Mouse (Mus musculus): Measurements from ENCODE around the gene Clasp1.

Gene Clasp1

GRCm38 (mm10) chr1:118388757-118389453, at the start of gene Clasp1:
Gene Clasp1 (plus strand): TSS chr1:118389058.
- peak; percentile 92 to 93 for DNase-seq (ENCODE audit: low spot score in 2 of 2)

- DNase-seq (ENCODE audit: low spot score in 2 of 2) = no peak
Observed at GRCm38 (mm10) chr1:118343649-118344435, 45.0 kb upstream of the Clasp1 start.

GRCm38 (mm10) chr1:118349922-118350321, 38.9 kb upstream of the Clasp1 start:
- DNase-seq (ENCODE audit: low spot score in 2 of 2) = no peak

- DNase-seq (ENCODE audit: low spot score in 2 of 2) = no peak
Observed at GRCm38 (mm10) chr1:118359071-118359761, 29.6 kb upstream of the Clasp1 start.

GRCm38 (mm10) chr1:118367970-118368369, 20.9 kb upstream of the Clasp1 start:
- no peak for DNase-seq (ENCODE audit: low spot score in 2 of 2)

GRCm38 (mm10) chr1:118368721-118369461, 20.0 kb upstream of the Clasp1 start:
- no peak for DNase-seq (ENCODE audit: low spot score in 2 of 2)

- DNase-seq (ENCODE audit: low spot score in 2 of 2) = no peak
Observed at GRCm38 (mm10) chr1:118377784-118378183, 11.1 kb upstream of the Clasp1 start.

- no peak for DNase-seq (ENCODE audit: low spot score in 2 of 2)
Observed at GRCm38 (mm10) chr1:118380105-118380786, 8.6 kb upstream of the Clasp1 start.

GRCm38 (mm10) chr1:118388127-118388756, 616 bp upstream of the Clasp1 start:
- peak; percentile 57 to 75 for DNase-seq (ENCODE audit: low spot score in 2 of 2)

GRCm38 (mm10) chr1:118389454-118390265, 802 bp downstream of the Clasp1 start:
- peak in 1 of 2 experiments; percentile 41 for DNase-seq (ENCODE audit: low spot score in 2 of 2)

GRCm38 (mm10) chr1:118390266-118390660, 1.4 kb downstream of the Clasp1 start:
- no peak for DNase-seq (ENCODE audit: low spot score in 2 of 2)

- DNase-seq (ENCODE audit: low spot score in 2 of 2) = no peak
Observed at GRCm38 (mm10) chr1:118390871-118391387, 2.1 kb downstream of the Clasp1 start.

GRCm38 (mm10) chr1:118392246-118392645, 3.4 kb downstream of the Clasp1 start:
- no peak for DNase-seq (ENCODE audit: low spot score in 2 of 2)

- no peak for DNase-seq (ENCODE audit: low spot score in 2 of 2)
Observed at GRCm38 (mm10) chr1:118393916-118394315, 5.1 kb downstream of the Clasp1 start.

- DNase-seq (ENCODE audit: low spot score in 2 of 2) = no peak
Observed at GRCm38 (mm10) chr1:118397866-118398265, 9.0 kb downstream of the Clasp1 start.

GRCm38 (mm10) chr1:118398567-118398966, 9.7 kb downstream of the Clasp1 start:
- no peak for DNase-seq (ENCODE audit: low spot score in 2 of 2)

GRCm38 (mm10) chr1:118399625-118400310, 10.9 kb downstream of the Clasp1 start:
- no peak for DNase-seq (ENCODE audit: low spot score in 2 of 2)

- DNase-seq (ENCODE audit: low spot score in 2 of 2) = no peak
Observed at GRCm38 (mm10) chr1:118401991-118402390, 13.1 kb downstream of the Clasp1 start.

GRCm38 (mm10) chr1:118402556-118402955, 13.7 kb downstream of the Clasp1 start:
- no peak for DNase-seq (ENCODE audit: low spot score in 2 of 2)
